Mouse (Mus musculus) heart, embryonic 15.5 days (tissue): ENCODE results near the gene Galp. TPM values are rescaled to one million over a fixed set of nuclear protein-coding genes. Genes with fewer than 3 reads are reported as not detected.

Experiments used
- ATAC-seq: fragments of 200-750 bp; cut with Nextera tagmentation; replicated peaks from 2 replicates; pipeline ENCODE4 v1.8.0; 2017; ENCODE audit warnings: low read depth, moderate TSS enrichment; ENCODE audit not compliant: insufficient number of reproducible peaks, insufficient read depth, low FRiP score
- H3K27ac ChIP-seq: fragments of 300-500 bp; sonication (generic); 2 replicates; pipeline ENCODE4 v1.5.1; 2015; ENCODE audit warnings: mild to moderate bottlenecking, inconsistent platforms
- H3K27me3 ChIP-seq: fragments of 300-500 bp; sonication (generic); 2 replicates; pipeline ENCODE4 v1.6.1; 2015; ENCODE audit warnings: inconsistent platforms
- H3K36me3 ChIP-seq: fragments of 300-500 bp; sonication (generic); 2 replicates; pipeline ENCODE4 v1.6.1; 2015; ENCODE audit warnings: mild to moderate bottlenecking, inconsistent platforms
- H3K4me1 ChIP-seq: fragments of 300-500 bp; sonication (generic); replicated peaks from 2 replicates; pipeline ENCODE4 v1.6.1; 2015; ENCODE audit warnings: inconsistent platforms
- H3K4me2 ChIP-seq: fragments of 300-500 bp; sonication (generic); 2 replicates; pipeline ENCODE4 v1.6.1; 2015; ENCODE audit warnings: inconsistent platforms, mild to moderate bottlenecking, moderate library complexity
- H3K4me3 ChIP-seq: fragments of 300-500 bp; sonication (generic); 2 replicates; pipeline ENCODE4 v1.5.1; 2015; ENCODE audit warnings: mild to moderate bottlenecking, inconsistent platforms
- H3K9ac ChIP-seq: fragments of 300-500 bp; sonication (generic); 2 replicates; pipeline ENCODE4 v1.6.1; 2015; ENCODE audit warnings: mild to moderate bottlenecking, inconsistent platforms
- H3K9me3 ChIP-seq: fragments of 300-500 bp; sonication (generic); replicated peaks from 2 replicates; pipeline ENCODE4 v1.6.1; 2016; ENCODE audit warnings: inconsistent platforms
- whole genome bisulfite sequencing: fragments of 180-500 bp; shearing (Covaris S2); methylation state at CpG from one replicate; pipeline ENCODE4 v1.1.7; 2015; ENCODE audit warnings: mixed read lengths; 5-methylcytosine and 5-hydroxymethylcytosine counted together
- polyA plus RNA-seq: library from polyadenylated mRNA; unstranded; fragments of >200 nt; fragmentation: Nextera tagmentation; extraction: Ambion mirVana; gene quantifications from 2 replicates; pipeline ENCODE4 v1.2.1, GENCODE M21; 2015

The Galp gene
- not detected in 2 replicates for polyA plus RNA-seq

DNA sequence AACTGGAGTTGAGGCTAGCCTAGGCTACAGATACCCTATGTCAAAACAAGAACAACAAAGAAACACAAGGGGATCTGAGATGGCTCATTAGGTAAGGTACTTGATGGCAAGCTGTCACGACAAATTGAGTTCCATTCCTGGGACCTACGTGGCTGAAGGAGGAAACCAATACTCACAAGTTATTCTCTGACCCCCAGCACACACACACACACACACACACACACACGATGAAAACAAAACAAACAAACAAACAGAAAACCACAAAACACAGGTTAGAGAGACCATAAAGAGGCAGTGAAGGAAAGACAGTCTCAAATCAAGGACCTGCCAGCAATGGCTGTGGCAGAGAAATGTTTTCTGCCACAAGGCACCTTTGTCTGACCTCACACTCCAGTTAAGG lies at the start of gene Galp:
Galp (plus strand) TSS at position 301 of the 400 bp plus-strand sequence.
- no peak within 1 kb of the TSS for H3K9ac ChIP-seq
- 61% methylated on average over 3 of the region's 3 CpGs for WGBS
- no peak within 1 kb of the TSS for H3K4me2 ChIP-seq
- no peak within 1 kb of the TSS for H3K27ac ChIP-seq
- H3K4me1 ChIP-seq = no peaks in the 10 kb centered on the region
- 0 out of 2 replicates have a peak, but pooled peaks cover 5% of the 10 kb centered on the region for H3K27me3 ChIP-seq
- no peak within 1 kb of the TSS for H3K4me3 ChIP-seq
- no peak for ATAC-seq
- H3K9me3 ChIP-seq = no peaks in the 10 kb centered on the region
- no peaks in the 10 kb centered on the region for H3K36me3 ChIP-seq

DNA sequence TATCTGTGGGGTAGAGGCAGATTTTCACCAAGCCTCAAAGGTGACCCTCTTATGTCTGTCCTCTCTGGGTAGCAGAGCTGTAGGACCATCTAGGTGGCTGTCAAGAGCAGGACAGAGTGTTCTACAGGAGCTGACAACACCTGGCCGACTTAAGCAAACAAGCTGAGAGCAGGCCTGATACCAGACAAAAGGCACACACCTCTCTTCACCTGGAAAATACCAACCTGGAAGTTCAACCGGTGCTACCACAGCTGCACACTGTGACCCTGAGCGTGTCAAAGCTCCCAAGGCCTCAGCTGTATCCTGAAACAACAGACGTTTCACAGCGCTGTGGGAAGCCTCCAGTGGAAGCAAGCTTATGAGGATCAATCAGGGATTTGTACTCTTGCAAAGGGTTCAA lies 49.2 kb upstream of the Galp start:
- WGBS = 59% methylated on average over 5 of the region's 5 CpGs
- no peak for ATAC-seq
- no peaks in the 10 kb centered on the region for H3K27me3 ChIP-seq
- H3K36me3 ChIP-seq = no peaks in the 10 kb centered on the region
- H3K4me3 ChIP-seq = no peak overlapping the region
- H3K4me2 ChIP-seq = no peak overlapping the region
- H3K4me1 ChIP-seq = peaks cover 85% of the 10 kb centered on the region
- H3K9ac ChIP-seq = no peak overlapping the region
- H3K27ac ChIP-seq = peak overlapping the region; percentile 78
- H3K9me3 ChIP-seq = no peaks in the 10 kb centered on the region

DNA sequence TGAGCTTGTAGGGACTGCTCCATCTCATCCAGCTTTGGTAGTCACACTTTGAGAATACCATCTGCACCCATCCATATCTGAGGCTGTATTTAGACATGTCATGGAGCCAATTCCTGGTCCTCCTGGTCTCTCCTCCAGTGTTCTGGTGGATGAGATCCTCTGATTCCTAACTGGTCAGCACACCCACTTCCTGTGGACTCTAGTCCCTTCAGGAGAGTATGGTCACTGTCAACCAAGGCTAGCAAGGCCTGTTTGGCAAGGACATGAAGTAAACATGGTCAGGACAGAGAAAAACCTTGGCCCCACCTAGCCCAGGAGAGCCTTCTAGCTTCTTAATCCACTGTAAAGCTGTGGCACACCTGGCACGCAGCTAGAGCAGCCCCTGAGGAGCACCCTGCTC lies 45.6 kb upstream of the Galp start:
- 88% methylated on average over 1 of the region's 1 CpGs for WGBS
- Histone ChIP-seq H3K36me3 (no peaks in the 10 kb centered on the region), H3K27ac (no peak overlapping the region), H3K4me3 (no peak overlapping the region), H3K4me2 (no peak overlapping the region), H3K9ac (no peak overlapping the region), H3K4me1 (peaks cover 76% of the 10 kb centered on the region), H3K9me3 (no peaks in the 10 kb centered on the region), H3K27me3 (no peaks in the 10 kb centered on the region)
- ATAC-seq = no peak

DNA sequence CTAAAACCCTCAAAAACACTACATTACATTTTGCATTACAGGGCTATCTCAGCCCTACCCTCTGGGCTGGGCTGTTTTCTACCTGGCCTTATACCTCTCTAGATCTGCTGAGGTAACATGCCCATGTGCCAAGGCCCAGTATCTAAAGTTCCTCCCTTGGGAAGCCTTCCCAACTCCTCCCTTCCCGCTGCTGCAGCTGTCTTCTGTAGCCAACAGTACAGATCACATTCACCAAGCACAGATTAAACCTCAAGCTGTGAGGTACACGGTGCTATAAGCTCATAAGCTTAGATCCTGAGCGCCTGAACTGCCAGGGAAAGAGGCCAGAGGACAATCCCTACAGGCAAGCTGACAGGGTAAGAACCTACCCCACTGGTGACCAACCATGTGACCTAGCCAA lies 44.9 kb upstream of the Galp start:
- Histone ChIP-seq H3K27ac (no peak overlapping the region; the same call in 1 of the 2 replicates), H3K4me3 (no peak overlapping the region), H3K9me3 (no peaks in the 10 kb centered on the region), H3K4me2 (no peak overlapping the region), H3K9ac (no peak overlapping the region), H3K36me3 (no peaks in the 10 kb centered on the region), H3K4me1 (peaks cover 73% of the 10 kb centered on the region), H3K27me3 (no peaks in the 10 kb centered on the region)
- 67% methylated on average over 3 of the region's 3 CpGs for WGBS
- no peak for ATAC-seq

DNA sequence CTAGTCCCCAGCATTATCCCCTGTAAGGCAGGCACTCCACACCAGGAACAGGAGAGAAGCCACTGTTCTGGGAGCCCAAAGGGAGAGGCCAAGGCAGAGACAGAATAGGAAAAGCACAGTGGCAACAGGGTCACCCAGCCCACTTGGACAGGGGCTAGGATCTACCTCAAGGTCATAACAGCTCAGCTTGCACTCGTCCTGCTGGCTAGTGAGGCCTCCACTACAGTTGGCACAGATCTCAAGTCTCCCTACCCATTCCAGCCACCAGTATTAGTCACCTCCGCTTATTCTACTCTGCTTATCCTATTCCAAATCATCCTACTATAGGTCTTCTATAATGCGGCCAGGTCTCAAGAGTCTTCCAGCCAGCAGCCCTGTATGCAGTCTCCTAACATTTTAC lies 43.8 kb upstream of the Galp start:
- no peak overlapping the region for H3K4me3 ChIP-seq
- no peaks in the 10 kb centered on the region for H3K9me3 ChIP-seq
- no peaks in the 10 kb centered on the region for H3K27me3 ChIP-seq
- H3K27ac ChIP-seq = peak overlapping the region; percentile 11; the same call in 1 of the 2 replicates
- H3K36me3 ChIP-seq = no peaks in the 10 kb centered on the region
- WGBS = 76% methylated on average over 3 of the region's 3 CpGs
- H3K9ac ChIP-seq = no peak overlapping the region
- H3K4me1 ChIP-seq = peaks cover 62% of the 10 kb centered on the region
- peak overlapping the region; percentile 16; the same call in 1 of the 2 replicates for H3K4me2 ChIP-seq
- ATAC-seq = no peak

DNA sequence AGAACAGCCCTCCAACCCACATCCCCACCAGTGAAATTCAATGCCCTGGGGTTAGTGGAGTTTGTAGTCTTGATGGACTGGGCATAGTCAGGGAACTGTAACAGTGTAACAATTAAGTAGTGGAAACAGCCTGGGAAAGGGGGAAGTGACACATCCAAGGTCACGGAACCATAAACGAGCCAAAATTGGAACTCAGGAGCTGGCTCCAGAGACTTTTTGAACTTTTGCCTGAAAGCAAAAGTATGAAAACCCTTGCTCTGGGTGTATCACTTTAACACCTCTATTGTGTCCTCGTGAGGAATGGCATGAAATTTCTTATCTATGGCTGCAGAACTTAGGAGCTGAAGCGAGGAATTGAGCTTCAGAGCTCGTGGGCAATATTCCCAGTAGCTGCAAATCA lies 42.7 kb upstream of the Galp start:
- H3K9ac ChIP-seq = peak overlapping the region; percentile 83
- peaks cover 52% of the 10 kb centered on the region for H3K4me1 ChIP-seq
- peak overlapping the region; percentile 96 for H3K27ac ChIP-seq

DNA sequence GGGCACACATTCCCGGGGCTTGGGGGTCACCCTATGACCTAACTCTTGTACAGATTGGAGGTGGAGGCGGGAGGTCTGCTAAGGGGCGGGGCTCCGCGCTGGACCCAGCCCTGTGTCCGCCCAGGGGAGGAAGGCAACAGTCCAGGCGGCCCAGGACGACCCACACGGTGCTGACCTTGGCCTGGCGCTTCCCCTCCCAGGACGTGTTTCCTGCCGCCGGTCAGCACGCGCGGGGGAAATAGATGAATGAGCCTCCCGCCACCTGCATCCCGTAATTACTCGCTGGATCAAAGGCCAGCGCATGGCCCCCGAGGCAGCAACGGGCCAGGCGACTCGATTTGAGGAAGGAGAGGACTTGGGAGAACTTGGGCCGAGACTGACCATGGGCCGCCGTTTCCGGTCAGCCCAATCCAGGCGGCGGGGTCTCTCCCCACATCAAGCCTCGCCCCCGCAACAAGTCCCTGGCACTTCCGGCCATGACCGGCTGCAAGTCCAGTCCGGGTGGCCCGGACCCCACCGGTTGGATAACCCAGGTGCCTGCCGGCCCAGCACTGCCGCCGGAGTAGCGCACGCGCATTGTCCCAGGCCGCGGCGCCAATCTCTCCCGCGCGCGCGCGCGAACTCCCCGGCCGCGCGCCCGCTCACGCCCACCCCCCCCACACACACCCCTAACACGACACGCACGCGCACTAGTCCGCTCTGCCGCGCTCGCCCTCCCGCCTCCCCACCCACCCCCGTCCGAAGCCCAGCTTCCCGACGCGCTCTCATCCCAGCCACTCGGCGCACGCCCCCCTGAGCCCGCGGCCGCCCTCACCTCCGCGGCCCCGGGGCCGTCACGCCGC lies 41.6 kb upstream of the Galp start:
- peak overlapping the region; percentile 74 for H3K4me2 ChIP-seq
- peak; percentile 65 for ATAC-seq
- H3K9me3 ChIP-seq = no peaks in the 10 kb centered on the region
- no peaks in the 10 kb centered on the region for H3K36me3 ChIP-seq
- H3K4me1 ChIP-seq = peaks cover 47% of the 10 kb centered on the region
- no peaks in the 10 kb centered on the region for H3K27me3 ChIP-seq
- WGBS = under 1% methylated on average over 80 of the region's 85 CpGs
- H3K4me3 ChIP-seq = peak overlapping the region; percentile 85
- H3K9ac ChIP-seq = peak overlapping the region; percentile 83
- peak overlapping the region; percentile 96 for H3K27ac ChIP-seq

More for the DNA sequence above, 42.7 kb upstream of the Galp start:
- no peaks in the 10 kb centered on the region for H3K36me3 ChIP-seq
- peak overlapping the region; percentile 85 for H3K4me3 ChIP-seq
- no peaks in the 10 kb centered on the region for H3K9me3 ChIP-seq
- 30% methylated on average over 5 of the region's 5 CpGs for WGBS
- ATAC-seq = no peak
- H3K27me3 ChIP-seq = no peaks in the 10 kb centered on the region
- H3K4me2 ChIP-seq = peak overlapping the region; percentile 74

DNA sequence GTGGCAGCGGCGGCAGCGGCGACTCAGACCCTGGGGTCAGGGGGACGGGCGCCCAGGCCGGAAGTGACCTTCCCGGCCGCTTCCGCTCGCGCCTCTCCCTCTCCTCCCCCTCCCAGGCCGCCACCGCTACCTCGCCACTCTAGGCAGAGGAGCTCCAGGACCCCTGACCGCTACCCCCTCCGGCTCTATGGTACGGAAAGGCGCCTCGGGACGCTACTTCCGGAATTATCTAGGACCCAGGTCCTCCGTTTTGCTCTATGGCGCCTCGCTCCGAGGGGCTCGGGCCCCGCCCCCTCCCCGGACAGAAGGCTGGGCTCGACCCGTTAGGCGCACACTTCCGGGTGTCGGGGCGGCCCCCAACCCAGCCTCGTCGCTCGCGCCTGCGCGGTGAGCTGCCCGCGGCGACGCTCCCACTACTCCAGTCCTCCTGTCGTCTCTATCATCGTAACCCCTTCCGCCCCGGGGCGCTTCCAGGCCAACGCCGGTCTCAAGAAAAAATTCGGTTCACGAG lies 40.9 kb upstream of the Galp start, which contains the start of gene Zfp787:
Zfp787 (minus strand) TSS at position 97 of the 511 bp plus-strand sequence.
- H3K9ac ChIP-seq = peak within 1 kb of the TSS; percentile 83
- no peaks in the 10 kb centered on the region for H3K27me3 ChIP-seq
- ATAC-seq = peak; percentile 95
- peak within 1 kb of the TSS; percentile 74 for H3K4me2 ChIP-seq
- peaks cover 43% of the 10 kb centered on the region for H3K4me1 ChIP-seq
- peak within 1 kb of the TSS; percentile 96 for H3K27ac ChIP-seq
- under 1% methylated on average over 52 of the region's 54 CpGs for WGBS
- H3K4me3 ChIP-seq = peak within 1 kb of the TSS; percentile 85
- H3K36me3 ChIP-seq = no peaks in the 10 kb centered on the region
- no peaks in the 10 kb centered on the region for H3K9me3 ChIP-seq

DNA sequence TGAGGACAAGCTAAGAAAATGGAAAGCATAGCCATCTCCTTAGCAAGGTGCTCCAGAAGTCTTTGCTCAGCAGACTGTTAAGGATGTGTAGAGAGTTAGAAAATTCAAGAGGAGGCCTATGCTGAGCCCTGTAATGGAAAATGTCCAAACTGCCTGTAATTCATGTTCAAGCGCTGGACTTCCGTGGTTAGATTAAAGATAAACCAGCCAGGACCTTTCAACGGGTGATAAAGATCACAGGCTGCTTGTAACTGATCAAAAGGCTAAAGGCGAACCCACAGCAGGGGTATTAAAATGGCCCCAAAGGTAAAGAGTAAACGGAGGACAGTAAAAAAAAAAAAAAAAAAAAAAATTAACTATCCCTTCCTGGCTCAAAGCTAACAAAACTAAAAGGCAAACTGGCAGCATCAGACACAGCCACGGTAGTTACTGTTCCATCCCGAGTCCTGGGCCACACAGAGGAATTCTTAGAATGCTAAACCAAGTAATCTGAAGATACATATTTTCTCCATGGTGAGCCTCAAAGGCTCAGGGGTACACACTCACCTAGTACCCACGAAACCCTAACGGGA lies 39.9 kb upstream of the Galp start:
- H3K4me2 ChIP-seq = peak overlapping the region; percentile 74
- H3K27ac ChIP-seq = peak overlapping the region; percentile 96
- peak overlapping the region; percentile 85 for H3K4me3 ChIP-seq
- H3K27me3 ChIP-seq = no peaks in the 10 kb centered on the region
- H3K9ac ChIP-seq = peak overlapping the region; percentile 83; the same call in 1 of the 2 replicates
- ATAC-seq = no peak
- no peaks in the 10 kb centered on the region for H3K9me3 ChIP-seq
- H3K36me3 ChIP-seq = no peaks in the 10 kb centered on the region
- H3K4me1 ChIP-seq = peaks cover 33% of the 10 kb centered on the region
- 47% methylated on average over 9 of the region's 9 CpGs for WGBS

DNA sequence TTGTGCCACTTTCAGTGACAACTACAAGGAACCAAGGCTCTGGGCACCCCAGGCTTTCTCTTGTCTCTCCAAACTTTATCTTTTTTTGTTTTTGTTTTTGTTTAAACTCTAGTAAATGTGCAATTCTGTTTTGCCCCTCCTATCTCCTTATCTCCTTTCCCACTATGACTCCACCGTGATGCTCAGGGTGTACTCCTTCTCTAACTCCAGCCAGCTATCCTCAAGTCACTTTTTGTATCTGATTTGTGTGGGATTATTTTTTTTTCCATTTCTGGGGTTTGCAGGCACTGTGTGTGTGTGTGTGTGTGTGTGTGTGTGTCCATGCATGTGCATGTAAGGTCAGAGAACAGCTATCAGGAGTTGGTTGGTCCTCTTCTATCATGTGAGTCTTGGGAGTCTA lies 39.4 kb upstream of the Galp start:
- Histone ChIP-seq H3K4me1 (peaks cover 30% of the 10 kb centered on the region), H3K9ac (no peak overlapping the region), H3K36me3 (no peaks in the 10 kb centered on the region), H3K4me2 (no peak overlapping the region), H3K4me3 (no peak overlapping the region), H3K27me3 (no peaks in the 10 kb centered on the region), H3K9me3 (no peaks in the 10 kb centered on the region), H3K27ac (no peak overlapping the region)
- no peak for ATAC-seq
- 38% methylated on average over 1 of the region's 1 CpGs for WGBS

DNA sequence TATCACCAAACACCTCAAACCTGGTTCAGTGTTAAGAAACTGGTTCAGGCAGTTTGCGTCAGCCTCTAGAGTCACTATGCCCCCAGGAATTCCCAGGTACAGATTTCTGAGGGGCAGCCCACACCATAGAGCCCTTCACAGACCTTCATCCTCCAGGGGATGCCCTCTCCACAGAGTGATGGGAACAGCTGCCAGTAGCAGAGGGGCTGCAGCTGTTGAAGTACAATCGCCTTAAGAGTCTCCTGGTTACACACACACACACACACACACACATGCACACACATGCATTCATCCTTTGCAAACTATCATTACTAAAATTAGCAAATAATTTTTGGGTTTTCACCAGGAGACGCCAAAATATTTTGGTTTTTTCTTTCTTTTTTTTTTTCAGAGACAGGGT lies 37.3 kb upstream of the Galp start:
- no peaks in the 10 kb centered on the region for H3K36me3 ChIP-seq
- H3K9ac ChIP-seq = no peak overlapping the region
- peaks cover 9% of the 10 kb centered on the region for H3K4me1 ChIP-seq
- WGBS = 76% methylated on average over 3 of the region's 3 CpGs
- no peak overlapping the region for H3K4me2 ChIP-seq
- no peak overlapping the region for H3K27ac ChIP-seq
- H3K4me3 ChIP-seq = no peak overlapping the region
- ATAC-seq = no peak
- H3K27me3 ChIP-seq = no peaks in the 10 kb centered on the region
- H3K9me3 ChIP-seq = no peaks in the 10 kb centered on the region
